Mouse (Mus musculus): ENCODE data around the gene Immp2l. TPM values are rescaled to one million over a fixed set of nuclear protein-coding genes. Genes with fewer than 3 reads are reported as not detected.

The Immp2l gene
- polyA plus RNA-seq, 1 experiment: 9.6 TPM

- Histone ChIP-seq H3K4me3 (no peak overlapping the region), H3K4me2 (ENCODE audit: low read depth) (no peak overlapping the region), H3ac (ENCODE audit: control insufficient read depth, insufficient read length) (no peak overlapping the region), H3K36me3 (ENCODE audit: control insufficient read depth, insufficient read depth) (no peaks in the 10 kb centered on the region), H3K79me2 (ENCODE audit: control insufficient read depth, insufficient read depth) (no peaks in the 10 kb centered on the region), H3K27me3 (ENCODE audit: control insufficient read depth, insufficient read depth, insufficient read length) (no peaks in the 10 kb centered on the region)
- no peak for TF ChIP-seq MYOG (IDR thresholded peaks at IDR 0.05; ENCODE audit: control insufficient read depth in 1 of 3, insufficient read depth in 1 of 3, insufficient read length in 2 of 3, low read depth in 2 of 3)
These were observed 293.5 kb downstream of the Immp2l start for GRCm38 (mm10) chr12:41317431-41317830.

- no peak overlapping the region for H3ac ChIP-seq (ENCODE audit: control insufficient read depth, insufficient read length)
- no peaks in the 10 kb centered on the region for H3K79me2 ChIP-seq (ENCODE audit: control insufficient read depth, insufficient read depth)
- H3K4me3 ChIP-seq: no peak overlapping the region
- no peaks in the 10 kb centered on the region for H3K36me3 ChIP-seq (ENCODE audit: control insufficient read depth, insufficient read depth)
- H3K4me2 ChIP-seq (ENCODE audit: low read depth): no peak overlapping the region
- TF ChIP-seq POLR2A (IDR thresholded peaks at IDR 0.05; ENCODE audit: insufficient read length, low read depth) (no peak), CEBPB (IDR thresholded peaks at IDR 0.05; ENCODE audit: insufficient read depth, poor library complexity, severe bottlenecking) (no peak), E2F4 (IDR thresholded peaks at IDR 0.05; ENCODE audit: insufficient read depth) (no peak), TCF3 (IDR thresholded peaks at IDR 0.05; ENCODE audit: insufficient read length, low read depth) (no peak), SRF (IDR thresholded peaks at IDR 0.05; ENCODE audit: control insufficient read depth, insufficient read length, low read depth) (no peak), MYOD1 (IDR thresholded peaks at IDR 0.05; ENCODE audit: control insufficient read depth in 1 of 3, insufficient read length in 2 of 3, low read depth in 2 of 3) (no peak), TCF12 (IDR thresholded peaks at IDR 0.05; ENCODE audit: insufficient read depth, poor library complexity, severe bottlenecking) (no peak)
- no peaks in the 10 kb centered on the region for H3K27me3 ChIP-seq (ENCODE audit: control insufficient read depth, insufficient read depth, insufficient read length)
These were observed 298.1 kb downstream of the Immp2l start for GRCm38 (mm10) chr12:41322018-41322417.

- H3K36me3 ChIP-seq (ENCODE audit: control insufficient read depth, insufficient read depth): no peaks in the 10 kb centered on the region
- H3K79me2 ChIP-seq (ENCODE audit: control insufficient read depth, insufficient read depth): no peaks in the 10 kb centered on the region
- H3K27me3 ChIP-seq (ENCODE audit: control insufficient read depth, insufficient read depth, insufficient read length): no peaks in the 10 kb centered on the region
- H3ac ChIP-seq (ENCODE audit: control insufficient read depth, insufficient read length): no peak overlapping the region
- no peak overlapping the region for H3K4me2 ChIP-seq (ENCODE audit: low read depth)
- H3K4me3 ChIP-seq: no peak overlapping the region
- TF ChIP-seq TCF12 (IDR thresholded peaks at IDR 0.05; ENCODE audit: insufficient read depth, poor library complexity, severe bottlenecking): no peak
- TF ChIP-seq MAX (IDR thresholded peaks at IDR 0.05; ENCODE audit: low read depth): no peak
- no peak for TF ChIP-seq E2F4 (IDR thresholded peaks at IDR 0.05; ENCODE audit: insufficient read depth)
These were observed 300.5 kb downstream of the Immp2l start for GRCm38 (mm10) chr12:41324418-41324817.

GRCm38 (mm10) chr12:41325756-41326155 lies 301.9 kb downstream of the Immp2l start:
- Histone ChIP-seq H3K79me2 (ENCODE audit: control insufficient read depth, insufficient read depth) (no peaks in the 10 kb centered on the region), H3ac (ENCODE audit: control insufficient read depth, insufficient read length) (no peak overlapping the region), H3K4me2 (ENCODE audit: low read depth) (no peak overlapping the region), H3K4me3 (no peak overlapping the region), H3K36me3 (ENCODE audit: control insufficient read depth, insufficient read depth) (no peaks in the 10 kb centered on the region), H3K27me3 (ENCODE audit: control insufficient read depth, insufficient read depth, insufficient read length) (no peaks in the 10 kb centered on the region)
- TF ChIP-seq POLR2AphosphoS2 (IDR thresholded peaks at IDR 0.05; ENCODE audit: insufficient read length, low read depth): no peak
- no peak for TF ChIP-seq CEBPB (IDR thresholded peaks at IDR 0.05; ENCODE audit: insufficient read depth, poor library complexity, severe bottlenecking)
- TF ChIP-seq MAX (IDR thresholded peaks at IDR 0.05; ENCODE audit: low read depth): no peak
- TF ChIP-seq MYOD1 (IDR thresholded peaks at IDR 0.05; ENCODE audit: control insufficient read depth in 1 of 3, insufficient read length in 2 of 3, low read depth in 2 of 3): no peak
- no peak for TF ChIP-seq REST (IDR thresholded peaks at IDR 0.05; ENCODE audit: insufficient read depth, insufficient read length)
- no peak for TF ChIP-seq TCF3 (IDR thresholded peaks at IDR 0.05; ENCODE audit: insufficient read length, low read depth)
- TF ChIP-seq MYOG (IDR thresholded peaks at IDR 0.05; ENCODE audit: control insufficient read depth in 1 of 3, insufficient read depth in 1 of 3, insufficient read length in 2 of 3, low read depth in 2 of 3): no peak
- no peak for TF ChIP-seq E2F4 (IDR thresholded peaks at IDR 0.05; ENCODE audit: insufficient read depth)
- no peak for TF ChIP-seq USF1 (IDR thresholded peaks at IDR 0.05; ENCODE audit: low read depth)
- no peak for TF ChIP-seq TCF12 (IDR thresholded peaks at IDR 0.05; ENCODE audit: insufficient read depth, poor library complexity, severe bottlenecking)
- no peak for TF ChIP-seq POLR2A (IDR thresholded peaks at IDR 0.05; ENCODE audit: insufficient read length, low read depth)
- no peak for TF ChIP-seq SRF (IDR thresholded peaks at IDR 0.05; ENCODE audit: control insufficient read depth, insufficient read length, low read depth)

- TF ChIP-seq TCF3 (IDR thresholded peaks at IDR 0.05; ENCODE audit: insufficient read length, low read depth): no peak
- TF ChIP-seq E2F4 (IDR thresholded peaks at IDR 0.05; ENCODE audit: insufficient read depth): no peak
- no peak for TF ChIP-seq MAX (IDR thresholded peaks at IDR 0.05; ENCODE audit: low read depth)
- no peak for TF ChIP-seq CEBPB (IDR thresholded peaks at IDR 0.05; ENCODE audit: insufficient read depth, poor library complexity, severe bottlenecking)
- TF ChIP-seq MYOG (IDR thresholded peaks at IDR 0.05; ENCODE audit: control insufficient read depth in 1 of 3, insufficient read depth in 1 of 3, insufficient read length in 2 of 3, low read depth in 2 of 3): no peak
- no peak for TF ChIP-seq POLR2A (IDR thresholded peaks at IDR 0.05; ENCODE audit: insufficient read length, low read depth)
- TF ChIP-seq SRF (IDR thresholded peaks at IDR 0.05; ENCODE audit: control insufficient read depth, insufficient read length, low read depth): no peak
- TF ChIP-seq MYOD1 (IDR thresholded peaks at IDR 0.05; ENCODE audit: control insufficient read depth in 1 of 3, insufficient read length in 2 of 3, low read depth in 2 of 3): no peak
- TF ChIP-seq USF1 (IDR thresholded peaks at IDR 0.05; ENCODE audit: low read depth): no peak
- no peak for TF ChIP-seq POLR2AphosphoS2 (IDR thresholded peaks at IDR 0.05; ENCODE audit: insufficient read length, low read depth)
- no peak for TF ChIP-seq REST (IDR thresholded peaks at IDR 0.05; ENCODE audit: insufficient read depth, insufficient read length)
- no peak for TF ChIP-seq TCF12 (IDR thresholded peaks at IDR 0.05; ENCODE audit: insufficient read depth, poor library complexity, severe bottlenecking)
- H3K27me3 ChIP-seq (ENCODE audit: control insufficient read depth, insufficient read depth, insufficient read length): no peaks in the 10 kb centered on the region
These were observed 307.2 kb downstream of the Immp2l start for GRCm38 (mm10) chr12:41330988-41331671.

More at GRCm38 (mm10) chr12:41330988-41331671, 307.2 kb downstream of the Immp2l start:
- no peak overlapping the region for H3ac ChIP-seq (ENCODE audit: control insufficient read depth, insufficient read length)
- no peaks in the 10 kb centered on the region for H3K79me2 ChIP-seq (ENCODE audit: control insufficient read depth, insufficient read depth)
- H3K4me3 ChIP-seq: no peak overlapping the region
- H3K4me2 ChIP-seq (ENCODE audit: low read depth): no peak overlapping the region
- no peaks in the 10 kb centered on the region for H3K36me3 ChIP-seq (ENCODE audit: control insufficient read depth, insufficient read depth)

All from myocyte (in vitro differentiated cells).